Mouse (Mus musculus) midbrain, embryonic 15.5 days (tissue): Measurements from ENCODE around the gene Mcf2l. TPM values are rescaled to one million over a fixed set of nuclear protein-coding genes. Genes with fewer than 3 reads are reported as not detected.

Source experiments
- ATAC-seq: fragments of 200-750 bp; cut with Nextera tagmentation; replicated peaks from 2 replicates; pipeline ENCODE4 v1.8.0; 2017; ENCODE audit warnings: moderate TSS enrichment
- H3K27ac ChIP-seq: fragments of 300-500 bp; sonication (generic); 2 replicates; pipeline ENCODE4 v1.5.1; 2015; ENCODE audit warnings: mild to moderate bottlenecking, inconsistent platforms
- H3K27me3 ChIP-seq: fragments of 300-500 bp; sonication (generic); replicated peaks from 2 replicates; pipeline ENCODE4 v1.6.1; 2015; ENCODE audit warnings: inconsistent platforms
- H3K36me3 ChIP-seq: fragments of 300-500 bp; sonication (generic); replicated peaks from 2 replicates; pipeline ENCODE4 v1.6.1; 2015; ENCODE audit warnings: inconsistent platforms
- H3K4me1 ChIP-seq: fragments of 300-500 bp; sonication (generic); 2 replicates; pipeline ENCODE4 v1.6.1; 2015; ENCODE audit warnings: inconsistent platforms
- H3K4me2 ChIP-seq: fragments of 300-500 bp; sonication (generic); 2 replicates; pipeline ENCODE4 v1.6.1; 2015; ENCODE audit warnings: inconsistent platforms, mild to moderate bottlenecking, moderate library complexity
- H3K4me3 ChIP-seq: fragments of 300-500 bp; sonication (generic); 2 replicates; pipeline ENCODE4 v1.5.1; 2015; ENCODE audit warnings: mild to moderate bottlenecking, inconsistent platforms
- H3K9ac ChIP-seq: fragments of 300-500 bp; sonication (generic); 2 replicates; pipeline ENCODE4 v1.6.1; 2015; ENCODE audit warnings: mild to moderate bottlenecking, inconsistent platforms
- H3K9me3 ChIP-seq: fragments of 300-500 bp; sonication (generic); 2 replicates; pipeline ENCODE4 v1.6.1; 2016; ENCODE audit warnings: inconsistent platforms
- WGBS: fragments of 180-500 bp; shearing (Covaris S2); methylation state at CpG from one replicate; pipeline ENCODE4 v1.1.7; 2015; ENCODE audit warnings: mixed read lengths; 5-methylcytosine and 5-hydroxymethylcytosine counted together
- polyA plus RNA-seq: library from polyadenylated mRNA; unstranded; fragments of >200 nt; fragmentation: Nextera tagmentation; extraction: Ambion mirVana; gene quantifications from 2 replicates; pipeline ENCODE4 v1.2.1, GENCODE M21; 2015

The Mcf2l gene
- polyA plus RNA-seq, 1 experiment from 2014 or later, result 189 TPM

- 85% methylated on average over 6 of the region's 6 CpGs for WGBS
- Histone ChIP-seq H3K27ac (no peak overlapping the region), H3K9ac (no peak overlapping the region)
These were observed 3.5 kb downstream of the Mcf2l start for GRCm38 (mm10) chr8:12877126-12877525.

GRCm38 (mm10) chr8:12880163-12880562 is 6.6 kb downstream of the Mcf2l start:
- no peaks in the 10 kb centered on the region for H3K27me3 ChIP-seq
- no peak overlapping the region for H3K9ac ChIP-seq
- H3K4me1 ChIP-seq, result peaks cover 3% of the 10 kb centered on the region; the same call in 1 of the 2 replicates
- H3K27ac ChIP-seq, result no peak overlapping the region
- ATAC-seq, result no peak
- H3K4me3 ChIP-seq, result no peak overlapping the region
- H3K4me2 ChIP-seq, result no peak overlapping the region
- WGBS, result 93% methylated on average over 6 of the region's 6 CpGs
- H3K9me3 ChIP-seq, result no peaks in the 10 kb centered on the region
- H3K36me3 ChIP-seq, result no peaks in the 10 kb centered on the region

More at GRCm38 (mm10) chr8:12877126-12877525, 3.5 kb downstream of the Mcf2l start:
- Histone ChIP-seq H3K4me1 (peaks cover 24% of the 10 kb centered on the region), H3K9me3 (no peaks in the 10 kb centered on the region), H3K27me3 (no peaks in the 10 kb centered on the region), H3K4me2 (no peak overlapping the region), H3K4me3 (no peak overlapping the region), H3K36me3 (no peaks in the 10 kb centered on the region)
- no peak for ATAC-seq

GRCm38 (mm10) chr8:12883051-12884004 is 9.7 kb downstream of the Mcf2l start:
- Histone ChIP-seq H3K9ac (no peak overlapping the region), H3K4me2 (no peak overlapping the region), H3K36me3 (no peaks in the 10 kb centered on the region), H3K9me3 (no peaks in the 10 kb centered on the region), H3K27me3 (no peaks in the 10 kb centered on the region), H3K4me1 (no peaks in the 10 kb centered on the region), H3K27ac (no peak overlapping the region), H3K4me3 (no peak overlapping the region)
- no peak for ATAC-seq
- 72% methylated on average over 21 of the region's 21 CpGs for WGBS

- no peak for ATAC-seq
- no peaks in the 10 kb centered on the region for H3K27me3 ChIP-seq
- H3K27ac ChIP-seq, result no peak overlapping the region
- no peaks in the 10 kb centered on the region for H3K4me1 ChIP-seq
- H3K9me3 ChIP-seq, result no peaks in the 10 kb centered on the region
- no peak overlapping the region for H3K4me2 ChIP-seq
- WGBS, result 81% methylated on average over 16 of the region's 16 CpGs
- H3K36me3 ChIP-seq, result no peaks in the 10 kb centered on the region
- H3K9ac ChIP-seq, result no peak overlapping the region
- no peak overlapping the region for H3K4me3 ChIP-seq
These were observed 14.3 kb downstream of the Mcf2l start for GRCm38 (mm10) chr8:12887772-12888435.

- Histone ChIP-seq H3K27ac (no peak overlapping the region), H3K9me3 (no peaks in the 10 kb centered on the region)
These were observed 15.5 kb downstream of the Mcf2l start for GRCm38 (mm10) chr8:12889046-12889598.

GRCm38 (mm10) chr8:12892882-12893446 is 19.4 kb downstream of the Mcf2l start:
- Histone ChIP-seq H3K4me3 (no peak overlapping the region), H3K9me3 (no peaks in the 10 kb centered on the region), H3K27me3 (no peaks in the 10 kb centered on the region), H3K36me3 (no peaks in the 10 kb centered on the region), H3K9ac (no peak overlapping the region), H3K4me1 (0 out of 2 replicates have a peak, but pooled peaks cover 5% of the 10 kb centered on the region), H3K4me2 (no peak overlapping the region), H3K27ac (no peak overlapping the region)
- ATAC-seq, result no peak
- 87% methylated on average over 5 of the region's 5 CpGs for WGBS

More at GRCm38 (mm10) chr8:12889046-12889598, 15.5 kb downstream of the Mcf2l start:
- Histone ChIP-seq H3K4me3 (no peak overlapping the region), H3K4me2 (no peak overlapping the region), H3K9ac (no peak overlapping the region), H3K4me1 (no peaks in the 10 kb centered on the region), H3K36me3 (no peaks in the 10 kb centered on the region), H3K27me3 (no peaks in the 10 kb centered on the region)
- ATAC-seq, result no peak
- WGBS, result 84% methylated on average over 11 of the region's 11 CpGs

GRCm38 (mm10) chr8:12893797-12894578 is 20.4 kb downstream of the Mcf2l start:
- Histone ChIP-seq H3K9ac (no peak overlapping the region), H3K4me1 (0 out of 2 replicates have a peak, but pooled peaks cover 5% of the 10 kb centered on the region), H3K27me3 (no peaks in the 10 kb centered on the region), H3K4me3 (no peak overlapping the region), H3K27ac (no peak overlapping the region), H3K9me3 (no peaks in the 10 kb centered on the region), H3K36me3 (no peaks in the 10 kb centered on the region), H3K4me2 (no peak overlapping the region)
- ATAC-seq, result no peak
- 92% methylated on average over 12 of the region's 12 CpGs for WGBS

GRCm38 (mm10) chr8:12894783-12895534 is 21.4 kb downstream of the Mcf2l start:
- no peak overlapping the region for H3K9ac ChIP-seq
- no peaks in the 10 kb centered on the region for H3K36me3 ChIP-seq
- no peak overlapping the region for H3K4me3 ChIP-seq
- no peaks in the 10 kb centered on the region for H3K9me3 ChIP-seq
- 0 out of 2 replicates have a peak, but pooled peaks cover 5% of the 10 kb centered on the region for H3K4me1 ChIP-seq
- H3K4me2 ChIP-seq, result no peak overlapping the region
- H3K27ac ChIP-seq, result no peak overlapping the region
- WGBS, result 78% methylated on average over 11 of the region's 11 CpGs
- H3K27me3 ChIP-seq, result no peaks in the 10 kb centered on the region
- ATAC-seq, result no peak

- H3K36me3 ChIP-seq, result no peaks in the 10 kb centered on the region
- H3K4me3 ChIP-seq, result no peak overlapping the region
- 75% methylated on average over 9 of the region's 9 CpGs for WGBS
- no peak for ATAC-seq
- H3K9ac ChIP-seq, result no peak overlapping the region
- H3K4me1 ChIP-seq, result 0 out of 2 replicates have a peak, but pooled peaks cover 5% of the 10 kb centered on the region
- H3K27me3 ChIP-seq, result no peaks in the 10 kb centered on the region
- H3K9me3 ChIP-seq, result no peaks in the 10 kb centered on the region
- H3K4me2 ChIP-seq, result no peak overlapping the region
- no peak overlapping the region for H3K27ac ChIP-seq
These were observed 22.0 kb downstream of the Mcf2l start for GRCm38 (mm10) chr8:12895535-12896150.

GRCm38 (mm10) chr8:12896494-12897373 is 23.1 kb downstream of the Mcf2l start:
- Histone ChIP-seq H3K9me3 (no peaks in the 10 kb centered on the region), H3K27ac (no peak overlapping the region), H3K36me3 (no peaks in the 10 kb centered on the region), H3K4me2 (no peak overlapping the region), H3K9ac (0 out of 2 replicates have a peak overlapping the region, but pooled peaks have one; percentile 2), H3K4me1 (0 out of 2 replicates have a peak, but pooled peaks cover 5% of the 10 kb centered on the region), H3K4me3 (no peak overlapping the region), H3K27me3 (no peaks in the 10 kb centered on the region)
- peak; percentile 68 for ATAC-seq
- WGBS, result 44% methylated on average over 13 of the region's 13 CpGs
